Mouse (Mus musculus): Measurements from ENCODE around the gene Olfr1465. TPM values are rescaled to one million over a fixed set of nuclear protein-coding genes. Genes with fewer than 3 reads are reported as not detected.

Gene Olfr1465
- polyA plus RNA-seq (2012; rRNA removed), result not detected in 2 replicates

DNA sequence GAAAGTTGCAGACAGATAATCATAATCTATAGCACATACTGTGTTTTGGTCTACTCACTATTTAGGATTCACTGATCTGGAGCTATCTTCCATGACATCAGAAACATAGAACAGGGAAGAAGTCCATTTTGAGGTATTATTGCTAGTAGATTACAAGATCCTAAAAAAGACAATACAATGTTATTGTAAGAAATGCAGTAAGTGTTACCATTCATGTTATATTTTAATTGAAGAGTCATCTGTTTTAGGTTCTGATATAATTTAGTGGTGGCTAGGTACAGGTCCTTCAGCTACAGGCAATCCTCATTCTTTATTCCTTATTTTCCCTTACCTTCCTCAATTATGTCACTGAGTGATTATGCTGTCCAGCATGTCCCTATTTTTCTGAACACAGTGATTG, at the start of gene Olfr1465:
Gene Olfr1465 (minus strand): TSS at position 101 of the 400 bp plus-strand sequence.

DNA sequence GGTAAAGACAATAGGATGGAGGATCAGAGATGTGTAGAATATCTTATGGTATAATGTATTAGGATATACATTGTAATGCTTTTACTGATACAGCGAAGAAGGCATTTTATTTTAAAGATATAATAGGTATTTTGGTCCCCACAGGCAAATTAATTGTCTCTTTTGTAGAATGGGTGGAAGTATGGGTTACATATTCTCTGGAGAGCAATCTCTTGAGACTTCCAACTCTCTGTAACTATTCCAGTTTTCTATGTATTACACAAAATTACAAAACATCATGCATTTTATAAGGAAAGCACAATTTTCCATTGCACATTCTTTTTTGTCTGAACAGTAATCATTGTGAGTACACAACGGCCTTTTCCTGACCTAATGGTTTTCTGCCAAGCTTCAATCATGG, 46.6 kb upstream of the Olfr1465 start, which contains the start of gene Olfr1467:
Gene Olfr1467 (plus strand): TSS at position 301 of the 400 bp plus-strand sequence.

DNA sequence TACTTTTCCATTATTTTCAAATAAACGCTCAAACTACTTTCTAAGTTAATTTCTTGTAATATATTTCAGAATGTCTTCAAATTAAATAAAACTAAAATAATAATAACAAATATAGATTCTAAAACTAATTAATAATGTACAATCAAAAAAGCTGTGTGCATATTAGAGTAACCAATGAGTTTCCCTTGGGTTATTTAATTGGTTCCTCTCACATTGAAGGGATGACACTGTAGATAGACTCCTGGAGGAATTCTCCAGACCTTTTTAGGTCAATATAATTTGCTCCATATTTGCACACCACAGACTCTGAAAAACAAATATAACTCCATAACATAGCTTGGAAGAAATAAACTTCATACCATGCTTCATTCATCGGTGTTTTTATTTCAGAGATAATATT, 23.2 kb upstream of the Olfr1465 start, which contains the start of gene Olfr1466:
Gene Olfr1466 (plus strand): TSS at position 301 of the 400 bp plus-strand sequence.

Other genes with a start within 250 kb of the Olfr1465 start
- not detected in 2 replicates for gene Olfr1457, start 217.7 kb downstream of the Olfr1465 start, polyA plus RNA-seq (2012; rRNA removed)
- not detected in 2 replicates for gene Olfr1458, start 208.8 kb downstream of the Olfr1465 start, polyA plus RNA-seq (2012; rRNA removed)
- not detected in 2 replicates for gene Olfr1459, start 166.0 kb downstream of the Olfr1465 start, polyA plus RNA-seq (2012; rRNA removed)
- not detected in 2 replicates for gene Olfr1461, start 152.5 kb downstream of the Olfr1465 start, polyA plus RNA-seq (2012; rRNA removed)
- not detected in 2 replicates for gene Olfr1462, start 129.8 kb downstream of the Olfr1465 start, polyA plus RNA-seq (2012; rRNA removed)
- not detected in 2 replicates for gene Olfr1463, start 84.2 kb downstream of the Olfr1465 start, polyA plus RNA-seq (2012; rRNA removed)
- gene Olfr1466, start 23.3 kb upstream of the Olfr1465 start, polyA plus RNA-seq (2012; rRNA removed), result not detected in 2 replicates
- gene Olfr1467, start 46.7 kb upstream of the Olfr1465 start, polyA plus RNA-seq (2012; rRNA removed), result not detected in 2 replicates
- not detected in 2 replicates for gene Olfr1469, start 92.3 kb upstream of the Olfr1465 start, polyA plus RNA-seq (2012; rRNA removed)
- not detected in 2 replicates for gene Olfr1471, start 127.9 kb upstream of the Olfr1465 start, polyA plus RNA-seq (2012; rRNA removed)
- not detected in 2 replicates for gene Olfr1472, start 140.5 kb upstream of the Olfr1465 start, polyA plus RNA-seq (2012; rRNA removed)
- gene Olfr1474, start 154.0 kb upstream of the Olfr1465 start, polyA plus RNA-seq (2012; rRNA removed), result not detected in 2 replicates
- gene Olfr1475, start 164.7 kb upstream of the Olfr1465 start, polyA plus RNA-seq (2012; rRNA removed), result not detected in 2 replicates
- gene Olfr1477, start 185.0 kb upstream of the Olfr1465 start, polyA plus RNA-seq (2012; rRNA removed), result not detected in 2 replicates
- not detected in 2 replicates for gene Olfr1480, start 212.4 kb upstream of the Olfr1465 start, polyA plus RNA-seq (2012; rRNA removed)

Data from liver, embryonic 14 days (tissue).